Mouse (Mus musculus): ENCODE measurements at regions not wholly inside any gene's neighbourhood (a gene's known extent, or its start where the extent isn't known, plus 50 kb on each side); places are given as distances from the start of the nearest gene placed in this dataset.
A peak's percentile ranks its signal among the peaks of the same experiment; 100 is the strongest.

DNA sequence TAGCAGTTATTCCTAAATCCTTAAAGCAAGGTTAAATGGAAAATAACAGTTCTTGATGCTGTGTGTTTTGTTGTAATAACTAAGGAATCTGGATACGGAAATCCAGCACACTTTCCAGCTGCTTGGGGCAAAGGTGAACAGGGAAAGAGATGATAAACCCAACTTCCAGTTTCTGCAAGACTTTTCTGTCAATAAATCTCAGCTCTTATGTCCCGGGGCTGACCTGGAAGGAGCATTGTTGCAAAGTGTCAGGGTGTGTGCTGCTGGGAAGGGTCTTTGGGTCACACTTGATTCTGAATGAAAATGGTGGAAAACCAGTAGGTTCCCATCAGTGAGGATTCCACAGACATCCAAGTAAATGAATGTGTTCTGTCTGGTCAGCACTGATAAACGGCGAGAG is 81.2 kb upstream of the Marcks start:
- no peak for DNase-seq (ENCODE audit: low read depth)

DNA sequence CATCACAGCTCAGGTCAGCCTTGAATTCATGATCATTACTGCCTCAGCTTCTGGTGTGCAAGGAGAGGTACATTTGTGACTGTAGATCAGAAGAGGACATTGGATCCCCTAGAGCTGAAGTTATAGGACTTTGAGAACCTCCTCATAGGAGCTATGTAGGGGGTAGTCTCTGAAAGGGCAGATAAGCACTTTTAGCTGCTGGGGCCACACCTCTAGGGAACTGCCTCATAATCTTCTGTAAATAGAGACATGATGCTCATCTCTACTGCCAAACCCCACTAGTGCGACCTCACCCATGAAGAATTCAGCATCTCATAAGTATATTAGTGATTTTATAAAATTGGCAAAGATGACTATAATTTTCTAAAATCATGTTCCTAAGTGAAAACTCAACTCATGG is 80.7 kb upstream of the Marcks start:
- DNase-seq (ENCODE audit: low read depth) = no peak

DNA sequence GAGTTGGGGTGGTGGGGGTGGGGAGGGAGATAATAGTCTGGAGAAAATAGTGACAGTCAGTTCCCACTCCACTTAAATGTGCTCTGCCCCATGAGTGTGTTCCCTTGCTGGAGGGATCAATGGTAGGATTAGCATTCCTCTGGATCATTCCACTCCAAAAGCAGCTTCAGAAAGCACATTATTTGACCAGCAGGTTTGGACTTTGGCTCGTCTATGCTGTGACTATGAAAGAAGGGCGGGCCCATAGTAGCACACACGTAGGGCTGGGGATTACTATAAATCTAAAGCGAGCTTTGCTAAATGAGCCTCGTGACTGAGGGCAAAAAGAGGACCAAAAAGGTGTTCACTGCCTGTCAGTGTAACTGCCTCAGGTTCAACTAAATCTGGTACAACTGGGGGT is 75.9 kb upstream of the Marcks start:
- no peak for DNase-seq (ENCODE audit: low read depth)

DNA sequence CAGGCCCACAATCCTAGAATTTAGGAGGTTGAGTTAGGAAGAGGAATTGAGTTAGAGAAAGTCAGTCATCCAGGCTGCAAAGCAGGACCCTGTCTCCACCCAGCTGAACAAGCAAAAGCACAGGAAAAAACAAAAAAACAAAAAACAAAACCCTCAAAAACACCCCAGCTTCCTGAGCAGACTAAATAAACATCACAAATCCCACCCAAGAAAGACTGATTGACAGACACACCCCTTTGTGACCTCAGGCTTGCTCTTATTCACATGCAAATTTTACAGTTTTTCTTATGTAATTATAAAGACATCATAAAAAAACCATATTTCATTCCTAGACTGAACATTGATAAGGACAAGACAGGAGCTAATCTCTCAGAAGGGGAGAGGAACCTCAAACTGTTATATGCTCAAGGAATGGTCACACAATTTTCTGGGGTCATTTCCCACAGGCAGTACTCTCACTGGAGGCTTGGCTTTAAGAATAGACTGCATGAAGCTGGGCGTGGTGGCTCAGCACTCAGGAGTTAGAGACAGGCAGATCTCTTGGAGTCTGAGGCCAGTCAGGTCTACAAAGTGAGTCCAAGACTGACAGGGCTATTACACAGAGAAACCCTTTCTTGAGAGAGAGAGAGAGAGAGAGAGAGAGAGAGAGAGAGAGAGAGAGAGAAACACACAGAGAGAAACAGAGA is 73.8 kb upstream of the Marcks start:
- no peak for DNase-seq (ENCODE audit: low read depth)

DNA sequence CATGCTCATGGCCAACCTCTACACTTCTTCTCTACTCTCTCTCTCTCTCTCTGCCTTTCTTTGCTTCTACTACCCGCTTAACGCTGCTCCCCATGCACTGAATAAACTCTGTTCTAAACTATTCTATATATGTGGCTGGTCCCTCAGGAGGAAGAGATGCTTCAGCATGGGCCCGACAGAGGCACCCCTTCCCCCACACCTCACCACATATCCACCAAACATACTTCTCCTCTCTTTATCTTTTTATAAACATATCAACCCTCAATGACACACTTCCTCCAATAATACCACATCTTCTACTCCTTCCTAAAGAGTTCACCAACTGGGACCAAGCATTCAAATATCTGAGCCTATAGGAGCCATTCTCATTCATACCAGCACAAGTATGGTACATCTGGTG is 72.6 kb upstream of the Marcks start:
- DNase-seq (ENCODE audit: low read depth) = no peak

DNA sequence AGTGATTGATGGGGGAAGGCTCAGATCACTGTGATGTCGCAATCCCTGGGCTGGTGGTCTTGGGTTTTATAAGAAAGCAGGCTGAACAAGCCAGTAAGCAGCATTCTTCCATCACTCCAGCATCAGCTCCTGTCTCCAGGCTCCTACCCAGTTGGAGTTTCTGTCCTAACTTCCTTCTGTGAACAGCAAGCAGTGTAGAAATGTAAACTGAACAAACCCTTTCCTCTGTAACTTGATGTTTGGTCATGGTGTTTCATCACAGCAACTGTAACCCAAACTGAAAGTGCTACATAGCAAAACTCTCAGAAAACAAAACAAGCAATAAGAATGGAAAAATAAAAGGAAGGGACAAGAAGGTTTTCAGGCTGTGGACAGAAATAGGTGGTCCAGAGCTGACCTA is 71.5 kb upstream of the Marcks start:
- DNase-seq (ENCODE audit: low read depth) = no peak

DNA sequence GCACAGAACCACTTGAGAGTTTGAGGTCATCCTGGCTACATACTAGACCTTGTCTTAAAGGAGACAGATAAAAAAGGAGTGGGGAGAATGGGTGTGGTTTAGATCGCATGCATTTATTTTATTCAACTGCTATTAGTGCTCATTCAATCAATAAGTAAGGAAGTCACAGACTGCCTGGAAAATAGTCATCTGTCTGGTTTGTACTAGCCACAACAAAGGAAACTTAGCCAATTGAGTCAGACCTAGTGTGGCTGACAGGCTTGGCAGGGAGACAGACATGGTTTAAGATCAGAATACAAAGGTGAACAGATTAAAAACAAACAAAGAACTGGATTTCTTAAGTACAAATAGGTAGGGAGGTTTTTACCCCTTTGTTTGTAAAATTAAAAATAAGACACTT is 68.3 kb upstream of the Marcks start:
- no peak for DNase-seq (ENCODE audit: low read depth)

DNA sequence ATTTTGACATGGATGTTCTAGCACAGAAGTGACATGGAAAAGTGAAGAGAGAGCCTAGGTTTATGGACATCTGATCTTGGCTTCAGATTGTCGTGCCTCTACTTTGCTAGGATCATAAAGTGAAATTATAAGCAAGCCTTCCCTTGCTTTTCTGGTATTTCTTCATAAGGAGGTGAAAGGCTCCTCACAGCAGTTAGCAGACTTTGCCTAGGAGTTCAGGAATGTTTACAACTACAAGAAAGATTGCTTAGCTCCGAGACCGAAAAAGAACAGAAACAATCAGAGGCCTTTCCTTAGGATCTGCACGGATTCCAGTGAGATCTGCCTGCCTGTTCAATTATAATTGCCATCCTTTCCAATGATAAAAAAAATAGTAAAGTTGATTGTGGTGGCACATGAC is 67.8 kb upstream of the Marcks start:
- DNase-seq (ENCODE audit: low read depth) = no peak

DNA sequence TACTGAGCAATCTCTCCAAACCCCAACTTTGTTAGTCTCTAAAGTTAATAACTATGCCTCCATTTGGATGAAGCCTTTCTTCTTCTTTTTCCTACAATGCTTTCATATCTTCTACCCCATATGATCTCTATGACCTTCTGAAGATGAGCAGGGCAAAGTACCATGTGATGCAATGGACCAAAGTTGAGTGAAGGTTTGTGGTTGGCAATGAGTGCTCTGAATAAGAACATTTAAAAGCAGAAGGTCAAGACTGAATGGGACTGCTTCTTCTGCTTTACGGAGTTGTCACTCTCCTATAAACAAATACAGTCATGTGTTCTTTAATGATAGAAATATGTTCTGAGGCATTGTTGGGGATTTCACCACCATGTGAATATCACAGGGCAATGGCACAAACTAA is 65.0 kb upstream of the Marcks start:
- no peak for DNase-seq (ENCODE audit: low read depth)

DNA sequence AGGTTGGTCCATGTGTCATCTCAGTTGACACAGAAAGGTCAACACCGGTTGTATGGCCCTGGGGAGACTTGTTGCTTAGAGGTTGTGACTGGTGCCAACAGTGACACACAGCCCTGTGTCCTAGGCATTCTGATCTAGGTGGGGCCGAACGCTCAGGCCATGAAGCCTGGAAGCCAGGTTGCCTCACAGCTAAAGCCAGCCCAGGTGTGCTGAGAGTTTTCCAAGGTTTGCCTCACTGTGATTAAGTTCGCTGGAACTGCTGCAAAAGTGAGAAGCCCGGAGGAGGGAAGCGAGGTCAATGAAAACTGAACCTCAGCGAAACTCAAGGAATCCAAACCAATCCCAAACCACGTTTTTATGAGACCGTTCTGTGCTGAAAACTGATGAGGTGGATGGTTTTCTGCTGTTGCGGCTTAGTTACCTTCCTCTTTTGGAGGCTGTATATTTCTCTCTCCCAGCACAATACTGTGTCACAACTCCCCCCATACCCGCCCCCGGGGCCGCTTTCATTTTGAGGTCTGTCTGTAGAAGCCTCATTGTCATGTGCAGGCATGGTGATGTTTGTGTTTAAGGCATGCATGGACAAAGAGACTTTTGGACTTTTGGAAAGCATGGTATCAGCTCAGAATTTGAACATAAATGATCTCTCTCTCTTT is 56.2 kb upstream of the Marcks start:
- DNase-seq (ENCODE audit: low read depth) = peak; percentile 86

DNA sequence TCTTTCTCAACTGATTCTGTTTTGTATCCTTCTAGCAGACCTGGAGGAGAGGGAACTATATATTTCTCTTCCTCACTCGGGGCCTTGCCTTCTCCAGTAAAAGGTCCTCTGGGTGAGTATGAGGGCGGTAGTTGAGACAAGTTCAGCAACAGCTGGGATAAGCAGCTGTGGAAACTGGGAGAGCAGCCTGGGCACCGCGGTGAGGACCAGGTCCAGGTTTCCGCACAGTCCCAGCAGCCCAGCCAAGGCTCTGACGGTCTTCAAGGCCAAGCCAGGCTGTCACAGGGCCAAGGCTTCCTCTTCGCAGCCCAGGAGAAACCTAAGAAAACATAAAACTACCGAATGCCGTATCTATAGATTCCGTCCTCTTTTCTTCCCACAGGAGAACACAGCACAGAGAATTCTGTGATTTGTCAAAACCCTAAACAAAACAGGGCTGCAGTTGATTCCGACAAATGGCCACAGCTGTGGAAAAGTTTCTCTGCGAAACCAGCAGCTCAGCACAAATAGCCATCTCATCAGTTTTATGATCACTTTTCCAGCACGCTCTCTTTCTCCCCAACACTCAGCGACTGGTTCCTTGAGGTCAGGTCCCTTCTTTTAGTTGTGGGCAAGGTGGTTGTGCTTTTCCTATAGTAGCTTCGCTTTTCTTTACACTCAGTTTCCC is 55.5 kb upstream of the Marcks start:
- DNase-seq (ENCODE audit: low read depth) = peak; percentile 55

DNA sequence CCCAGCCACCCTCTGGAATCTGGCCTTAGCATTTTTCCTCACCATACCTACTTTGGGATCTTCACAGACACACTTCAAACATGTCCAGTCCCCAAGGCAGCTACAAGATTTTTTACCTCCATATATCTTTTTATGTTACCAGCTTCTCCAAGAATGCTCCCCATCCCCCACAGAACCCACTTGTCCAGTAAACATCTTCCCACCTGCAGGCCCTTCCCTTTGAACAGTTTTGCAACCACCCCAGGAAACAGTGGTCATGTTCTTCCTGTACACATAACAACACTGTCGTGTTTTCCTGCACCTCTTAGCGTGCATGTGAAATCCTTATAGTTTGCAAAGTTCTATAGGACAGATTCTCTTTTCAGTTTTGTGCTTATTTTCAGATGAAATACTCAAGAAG is 53.9 kb upstream of the Marcks start:
- no peak for DNase-seq (ENCODE audit: low read depth)

DNA sequence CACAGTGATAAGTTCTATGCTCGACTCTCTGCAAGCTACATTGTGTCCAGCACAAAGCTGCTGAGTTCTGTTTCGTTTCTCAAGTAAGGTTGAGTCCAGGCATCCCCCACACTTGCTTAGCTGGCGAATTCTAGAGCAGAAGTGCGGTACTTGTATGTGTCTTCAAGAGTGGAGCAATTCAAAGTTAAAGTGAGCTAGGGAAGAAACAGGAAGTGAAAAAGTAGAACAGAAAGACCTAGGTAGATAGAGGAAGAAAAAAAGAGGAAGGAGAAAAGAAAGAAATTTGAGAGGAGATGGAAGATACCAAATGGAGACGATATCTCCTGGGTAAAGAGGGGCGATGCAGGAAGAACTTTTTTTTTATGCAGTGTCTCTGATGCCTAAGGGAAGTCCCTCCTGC is 51.4 kb upstream of the Marcks start:
- no peak for DNase-seq (ENCODE audit: low read depth)

Measured in gonadal fat pad, adult 2 months (tissue).